Mouse (Mus musculus): ENCODE measurements around the gene BC049352. TPM values are rescaled to one million over a fixed set of nuclear protein-coding genes. Genes with fewer than 3 reads are reported as not detected.

Gene BC049352
- polyA plus RNA-seq, 1 experiment from 2014 or later: 0.15 TPM

GRCm38 (mm10) chr9:45167903-45168302 is 13.9 kb upstream of the BC049352 start:
- Histone ChIP-seq H3K27me3 (no peaks in the 10 kb centered on the region), H3K9ac (no peak overlapping the region), H3K4me2 (no peak overlapping the region), H3K4me1 (no peaks in the 10 kb centered on the region), H3K27ac (no peak overlapping the region), H3K4me3 (no peak overlapping the region), H3K36me3 (no peaks in the 10 kb centered on the region), H3K9me3 (no peaks in the 10 kb centered on the region)
- 75% methylated on average over 5 of the region's 5 CpGs for WGBS
- ATAC-seq (ENCODE audit: insufficient number of reproducible peaks, low FRiP score, low TSS enrichment, low read depth): no peak

- no peak for ATAC-seq (ENCODE audit: insufficient number of reproducible peaks, low FRiP score, low TSS enrichment, low read depth)
- Histone ChIP-seq H3K4me2 (no peak overlapping the region), H3K27me3 (no peaks in the 10 kb centered on the region), H3K27ac (no peak overlapping the region), H3K9ac (no peak overlapping the region), H3K4me1 (no peaks in the 10 kb centered on the region), H3K4me3 (no peak overlapping the region), H3K9me3 (no peaks in the 10 kb centered on the region), H3K36me3 (no peaks in the 10 kb centered on the region)
- 82% methylated on average over 5 of the region's 5 CpGs for WGBS
Measured at GRCm38 (mm10) chr9:45170150-45170549, 11.7 kb upstream of the BC049352 start.

- no peak overlapping the region for H3K9ac ChIP-seq
- no peaks in the 10 kb centered on the region for H3K9me3 ChIP-seq
- 67% methylated on average over 1 of the region's 1 CpGs for WGBS
- H3K27ac ChIP-seq: no peak overlapping the region
- no peaks in the 10 kb centered on the region for H3K36me3 ChIP-seq
- ATAC-seq (ENCODE audit: insufficient number of reproducible peaks, low FRiP score, low TSS enrichment, low read depth): no peak
- no peaks in the 10 kb centered on the region for H3K27me3 ChIP-seq
- H3K4me3 ChIP-seq: no peak overlapping the region
- H3K4me1 ChIP-seq: no peaks in the 10 kb centered on the region
- no peak overlapping the region for H3K4me2 ChIP-seq
Measured at GRCm38 (mm10) chr9:45171073-45171610, 10.7 kb upstream of the BC049352 start.

- no peak for ATAC-seq (ENCODE audit: insufficient number of reproducible peaks, low FRiP score, low TSS enrichment, low read depth)
- no peak overlapping the region for H3K4me2 ChIP-seq
- H3K36me3 ChIP-seq: no peaks in the 10 kb centered on the region
- no peaks in the 10 kb centered on the region for H3K27me3 ChIP-seq
- WGBS: 58% methylated on average over 3 of the region's 3 CpGs
- H3K4me3 ChIP-seq: no peak overlapping the region
- no peaks in the 10 kb centered on the region for H3K9me3 ChIP-seq
- H3K27ac ChIP-seq: no peak overlapping the region
- no peaks in the 10 kb centered on the region for H3K4me1 ChIP-seq
- no peak overlapping the region for H3K9ac ChIP-seq
Measured at GRCm38 (mm10) chr9:45173475-45173874, 8.3 kb upstream of the BC049352 start.

- H3K4me1 ChIP-seq: no peaks in the 10 kb centered on the region
- 75% methylated on average over 5 of the region's 5 CpGs for WGBS
- no peak for ATAC-seq (ENCODE audit: insufficient number of reproducible peaks, low FRiP score, low TSS enrichment, low read depth)
- no peak overlapping the region for H3K4me2 ChIP-seq
- no peak overlapping the region for H3K4me3 ChIP-seq
- no peaks in the 10 kb centered on the region for H3K9me3 ChIP-seq
- H3K27ac ChIP-seq: no peak overlapping the region
- H3K9ac ChIP-seq: no peak overlapping the region
- H3K36me3 ChIP-seq: no peaks in the 10 kb centered on the region
- no peaks in the 10 kb centered on the region for H3K27me3 ChIP-seq
Measured at GRCm38 (mm10) chr9:45179282-45179681, 2.5 kb upstream of the BC049352 start.

GRCm38 (mm10) chr9:45182521-45182920 is 714 bp downstream of the BC049352 start:
- H3K27me3 ChIP-seq: no peaks in the 10 kb centered on the region
- H3K27ac ChIP-seq: no peak overlapping the region
- H3K4me3 ChIP-seq: no peak overlapping the region
- no peak for ATAC-seq (ENCODE audit: insufficient number of reproducible peaks, low FRiP score, low TSS enrichment, low read depth)
- H3K9me3 ChIP-seq: no peaks in the 10 kb centered on the region
- H3K4me1 ChIP-seq: no peaks in the 10 kb centered on the region
- no peaks in the 10 kb centered on the region for H3K36me3 ChIP-seq
- no peak overlapping the region for H3K9ac ChIP-seq
- H3K4me2 ChIP-seq: no peak overlapping the region
- WGBS: 55% methylated on average over 3 of the region's 3 CpGs

GRCm38 (mm10) chr9:45183266-45183665 is 1.5 kb downstream of the BC049352 start:
- Histone ChIP-seq H3K36me3 (no peaks in the 10 kb centered on the region), H3K9ac (no peak overlapping the region), H3K4me1 (no peaks in the 10 kb centered on the region), H3K27me3 (no peaks in the 10 kb centered on the region), H3K27ac (no peak overlapping the region), H3K9me3 (no peaks in the 10 kb centered on the region), H3K4me2 (no peak overlapping the region), H3K4me3 (no peak overlapping the region)
- 82% methylated on average over 6 of the region's 6 CpGs for WGBS
- ATAC-seq (ENCODE audit: insufficient number of reproducible peaks, low FRiP score, low TSS enrichment, low read depth): no peak

- Histone ChIP-seq H3K9ac (no peak overlapping the region), H3K4me1 (no peaks in the 10 kb centered on the region), H3K27ac (no peak overlapping the region), H3K4me3 (no peak overlapping the region), H3K4me2 (no peak overlapping the region), H3K27me3 (no peaks in the 10 kb centered on the region), H3K9me3 (no peaks in the 10 kb centered on the region), H3K36me3 (no peaks in the 10 kb centered on the region)
- no peak for ATAC-seq (ENCODE audit: insufficient number of reproducible peaks, low FRiP score, low TSS enrichment, low read depth)
- WGBS: 67% methylated on average over 4 of the region's 4 CpGs
Measured at GRCm38 (mm10) chr9:45185250-45185649, 3.4 kb downstream of the BC049352 start.

GRCm38 (mm10) chr9:45188570-45189563 is 7.1 kb downstream of the BC049352 start:
- ATAC-seq (ENCODE audit: insufficient number of reproducible peaks, low FRiP score, low TSS enrichment, low read depth): no peak
- no peaks in the 10 kb centered on the region for H3K27me3 ChIP-seq
- no peak overlapping the region for H3K9ac ChIP-seq
- no peak overlapping the region for H3K27ac ChIP-seq
- no peaks in the 10 kb centered on the region for H3K4me1 ChIP-seq
- H3K36me3 ChIP-seq: no peaks in the 10 kb centered on the region
- 81% methylated on average over 10 of the region's 10 CpGs for WGBS
- no peak overlapping the region for H3K4me2 ChIP-seq
- no peak overlapping the region for H3K4me3 ChIP-seq
- H3K9me3 ChIP-seq: no peaks in the 10 kb centered on the region

- no peaks in the 10 kb centered on the region for H3K4me1 ChIP-seq
- H3K4me3 ChIP-seq: no peak overlapping the region
- 87% methylated on average over 4 of the region's 4 CpGs for WGBS
- H3K9me3 ChIP-seq: no peaks in the 10 kb centered on the region
- H3K36me3 ChIP-seq: no peaks in the 10 kb centered on the region
- no peaks in the 10 kb centered on the region for H3K27me3 ChIP-seq
- H3K4me2 ChIP-seq: no peak overlapping the region
- no peak overlapping the region for H3K9ac ChIP-seq
- ATAC-seq (ENCODE audit: insufficient number of reproducible peaks, low FRiP score, low TSS enrichment, low read depth): no peak
- no peak overlapping the region for H3K27ac ChIP-seq
Measured at GRCm38 (mm10) chr9:45189661-45190174, 7.9 kb downstream of the BC049352 start.

GRCm38 (mm10) chr9:45195468-45195867 is 13.7 kb downstream of the BC049352 start:
- Histone ChIP-seq H3K27me3 (no peaks in the 10 kb centered on the region), H3K4me1 (peaks cover 4% of the 10 kb centered on the region; the same call in 1 of the 2 replicates), H3K27ac (no peak overlapping the region), H3K4me2 (no peak overlapping the region), H3K9ac (no peak overlapping the region), H3K9me3 (no peaks in the 10 kb centered on the region), H3K4me3 (no peak overlapping the region), H3K36me3 (no peaks in the 10 kb centered on the region)
- ATAC-seq (ENCODE audit: insufficient number of reproducible peaks, low FRiP score, low TSS enrichment, low read depth): no peak
- 72% methylated on average over 4 of the region's 4 CpGs for WGBS

GRCm38 (mm10) chr9:45196125-45196830 is 14.5 kb downstream of the BC049352 start:
- 57% methylated on average over 8 of the region's 8 CpGs for WGBS
- no peaks in the 10 kb centered on the region for H3K36me3 ChIP-seq
- H3K27me3 ChIP-seq: no peaks in the 10 kb centered on the region
- H3K27ac ChIP-seq: no peak overlapping the region
- no peaks in the 10 kb centered on the region for H3K9me3 ChIP-seq
- H3K9ac ChIP-seq: no peak overlapping the region
- H3K4me3 ChIP-seq: no peak overlapping the region
- no peak overlapping the region for H3K4me2 ChIP-seq
- peaks cover 4% of the 10 kb centered on the region; the same call in 1 of the 2 replicates for H3K4me1 ChIP-seq
- ATAC-seq (ENCODE audit: insufficient number of reproducible peaks, low FRiP score, low TSS enrichment, low read depth): no peak

Measured in limb, embryonic 15.5 days (tissue).